Mouse (Mus musculus) forebrain, embryonic 11.5 days (tissue): ENCODE results near the gene Apex1. TPM values are rescaled to one million over a fixed set of nuclear protein-coding genes. Genes with fewer than 3 reads are reported as not detected.
"Not testable (repeated sequence)": the region's sequence is repeated elsewhere in the genome, so short reads cannot be mapped to it uniquely, and the experiment has no call there.

Experiments used
- ATAC-seq: fragments of 200-750 bp; cut with Nextera tagmentation; replicated peaks from 2 replicates; pipeline ENCODE4 v1.8.0; 2017; ENCODE audit warnings: moderate TSS enrichment; ENCODE audit not compliant: low FRiP score
- DNase-seq: peaks from one replicate; pipeline ENCODE4 v3.0.0-alpha.2; 2017; ENCODE audit warnings: low spot score
- H3K27ac ChIP-seq: fragments of 300-500 bp; sonication (generic); 2 replicates; pipeline ENCODE4 v1.5.1; 2014; ENCODE audit warnings: low read depth, low read length
- H3K27me3 ChIP-seq: fragments of 300-500 bp; sonication (generic); 2 replicates; pipeline ENCODE4 v1.6.1; 2014; ENCODE audit warnings: mild to moderate bottlenecking, low read length, mixed read lengths; ENCODE audit not compliant: control insufficient read depth, insufficient read depth
- H3K36me3 ChIP-seq: fragments of 300-500 bp; sonication (generic); 2 replicates; pipeline ENCODE4 v1.6.1; 2014; ENCODE audit warnings: mild to moderate bottlenecking, low read length, moderate library complexity, mixed read lengths; ENCODE audit not compliant: control insufficient read depth, insufficient read depth
- H3K4me1 ChIP-seq: fragments of 300-500 bp; sonication (generic); replicated peaks from 2 replicates; pipeline ENCODE4 v1.6.1; 2014; ENCODE audit warnings: low read length, mixed read lengths; ENCODE audit not compliant: control insufficient read depth, insufficient read depth
- H3K4me2 ChIP-seq: fragments of 300-500 bp; sonication (generic); 2 replicates; pipeline ENCODE4 v1.6.1; 2014; ENCODE audit warnings: low read depth, mild to moderate bottlenecking, low read length, moderate library complexity, mixed read lengths; ENCODE audit not compliant: severe bottlenecking
- H3K4me3 ChIP-seq: fragments of 300-500 bp; sonication (generic); 2 replicates; pipeline ENCODE4 v1.5.1; 2014; ENCODE audit warnings: low read depth, low read length
- H3K9ac ChIP-seq: fragments of 300-500 bp; sonication (generic); 2 replicates; pipeline ENCODE4 v1.6.1; 2014; ENCODE audit warnings: low read length
- H3K9me3 ChIP-seq: fragments of 300-500 bp; sonication (generic); 2 replicates; pipeline ENCODE4 v1.6.1; 2016; ENCODE audit warnings: low read length, mixed read lengths; ENCODE audit not compliant: control insufficient read depth
- WGBS: fragments of 180-500 bp; shearing (Covaris S2); extraction: QIAGEN DNeasy Blood & Tissue Kit; methylation state at CpG from one replicate; pipeline ENCODE4 v1.1.7; 2014; 5-methylcytosine and 5-hydroxymethylcytosine counted together
- polyA plus RNA-seq: library from polyadenylated mRNA; unstranded; fragments of >200 nt; fragmentation: Nextera tagmentation; extraction: Ambion mirVana; gene quantifications from 2 replicates; pipeline ENCODE4 v1.2.1, GENCODE M21; 2014

Apex1 gene
- polyA plus RNA-seq, 1 experiment from 2014 or later = 399 TPM

DNA sequence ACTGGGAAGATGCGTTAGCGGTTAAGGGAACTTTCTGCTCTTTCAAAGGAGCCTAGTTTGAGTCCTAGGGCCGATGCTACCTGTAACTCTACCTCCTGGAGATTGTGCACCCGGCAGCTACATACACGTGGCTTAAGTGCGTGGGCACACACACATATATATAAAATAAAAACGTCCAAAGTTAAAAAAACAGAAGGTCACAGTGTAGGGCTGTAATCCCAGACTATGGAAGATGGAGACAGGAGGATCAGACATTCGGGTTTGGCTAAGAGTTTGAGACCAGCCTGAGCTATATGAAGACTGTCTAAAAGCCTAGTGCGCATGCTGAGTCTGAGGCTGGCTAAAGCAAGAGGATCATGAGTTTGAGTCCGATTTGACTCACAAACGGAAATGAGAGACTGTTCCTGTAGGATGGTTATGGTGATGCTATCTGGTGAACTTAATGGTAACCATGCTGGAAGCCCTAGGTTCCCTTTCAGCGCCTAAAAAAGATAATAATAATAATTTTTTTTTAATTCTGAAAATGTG, 6.8 kb downstream of the Apex1 start:
- Histone ChIP-seq H3K4me2 (peak overlapping the region; percentile 83), H3K27ac (peak overlapping the region; percentile 89), H3K27me3 (no peaks in the 10 kb centered on the region), H3K4me3 (peak overlapping the region; percentile 97), H3K9me3 (no peaks in the 10 kb centered on the region), H3K4me1 (peaks cover 7% of the 10 kb centered on the region; the same call in 1 of the 2 replicates), H3K9ac (peak overlapping the region; percentile 53), H3K36me3 (peaks cover 4% of the 10 kb centered on the region; the same call in 1 of the 2 replicates)
- WGBS = 12% methylated on average over 12 of the region's 12 CpGs
- ATAC-seq (no peak), DNase-seq (no peak)

DNA sequence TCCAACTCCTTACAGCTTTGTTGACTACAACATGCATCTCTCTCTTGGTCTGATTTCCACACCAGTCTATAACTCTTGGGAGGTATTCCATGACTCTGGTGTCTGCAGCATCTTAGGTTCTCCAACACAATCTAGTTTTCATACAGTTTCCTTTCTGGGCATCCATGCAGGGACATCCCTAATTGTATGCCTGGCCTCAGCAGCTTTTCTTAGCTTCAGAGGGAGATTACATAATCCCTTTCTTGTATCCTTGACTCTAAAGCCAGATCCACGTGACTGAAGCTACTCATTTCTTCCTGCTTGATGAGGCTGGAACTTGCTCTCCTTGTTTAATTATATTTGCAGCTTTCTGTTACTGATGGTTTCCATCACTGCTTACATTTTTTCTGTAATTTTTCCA, 11.9 kb downstream of the Apex1 start:
- WGBS = 44% methylated on average over 1 of the region's 1 CpGs
- Histone ChIP-seq H3K4me2 (no peak overlapping the region), H3K4me1 (no peaks in the 10 kb centered on the region), H3K36me3 (no peaks in the 10 kb centered on the region), H3K27ac (no peak overlapping the region), H3K27me3 (no peaks in the 10 kb centered on the region), H3K9ac (no peak overlapping the region), H3K4me3 (no peak overlapping the region), H3K9me3 (no peaks in the 10 kb centered on the region)
- DNase-seq (no peak), ATAC-seq (no peak)

DNA sequence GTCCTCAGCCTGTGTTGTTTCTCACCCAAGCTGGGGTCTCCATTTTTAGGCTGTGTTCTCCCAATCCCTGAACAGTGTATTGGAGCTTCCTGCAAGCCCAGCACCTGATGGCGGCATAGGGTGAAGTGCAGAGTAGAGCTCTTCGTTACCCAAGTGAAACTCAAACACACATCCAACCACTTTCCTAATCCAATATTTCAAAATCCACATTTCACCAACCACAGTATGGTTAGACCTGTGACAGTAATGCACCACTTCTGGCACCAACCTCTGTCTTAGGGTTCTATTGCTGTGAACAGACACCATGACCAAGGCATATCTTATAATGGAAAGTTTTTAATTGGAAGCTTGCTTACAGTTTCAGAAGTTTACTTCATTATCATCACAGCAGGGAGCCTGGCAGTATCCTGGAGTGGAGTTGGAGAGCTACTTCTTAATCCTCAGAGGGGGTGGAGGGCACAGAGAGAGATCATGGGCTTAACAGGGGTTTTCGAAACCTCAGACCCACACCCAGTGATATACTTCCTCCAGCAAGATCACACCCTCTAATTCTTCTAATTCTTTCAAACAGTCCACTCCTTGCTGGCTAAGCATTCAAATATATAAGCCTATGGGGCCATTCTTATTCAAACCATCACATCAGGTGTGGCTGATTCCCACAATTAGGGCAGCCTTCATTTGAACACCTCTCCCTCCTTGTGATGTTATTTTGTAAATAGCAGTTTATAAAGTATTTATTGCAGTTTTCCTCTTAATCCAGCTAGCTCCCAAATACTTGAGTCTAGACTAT, 13.5 kb downstream of the Apex1 start:
- Histone ChIP-seq H3K27ac (no peak overlapping the region), H3K9ac (no peak overlapping the region), H3K36me3 (no peaks in the 10 kb centered on the region), H3K4me2 (no peak overlapping the region), H3K27me3 (no peaks in the 10 kb centered on the region), H3K4me3 (no peak overlapping the region), H3K9me3 (no peaks in the 10 kb centered on the region), H3K4me1 (no peaks in the 10 kb centered on the region)
- ATAC-seq (no peak), DNase-seq (no peak)
- 85% methylated on average over 3 of the region's 3 CpGs for WGBS

DNA sequence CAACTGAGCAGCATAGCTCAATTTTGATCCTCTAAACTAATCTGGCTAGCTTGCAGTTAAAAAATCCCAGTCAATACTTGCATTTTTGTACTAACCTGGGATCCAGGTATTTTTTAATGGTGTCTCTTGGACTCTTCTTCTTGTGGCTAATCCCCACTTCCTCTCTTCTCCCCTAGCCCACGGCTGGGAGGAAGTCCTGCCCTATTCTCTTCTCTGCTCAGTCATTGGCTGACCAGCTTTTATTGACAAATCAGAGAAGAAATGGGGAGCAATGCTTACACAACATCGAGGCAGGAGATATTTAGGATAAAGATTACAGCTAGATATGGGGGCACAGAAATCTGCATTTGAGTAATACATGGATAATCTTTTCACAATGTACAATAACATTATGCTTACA, 14.2 kb downstream of the Apex1 start:
- Histone ChIP-seq H3K27me3 (no peaks in the 10 kb centered on the region), H3K9ac (no peak overlapping the region), H3K36me3 (no peaks in the 10 kb centered on the region), H3K4me1 (no peaks in the 10 kb centered on the region), H3K27ac (no peak overlapping the region), H3K9me3 (no peaks in the 10 kb centered on the region), H3K4me2 (no peak overlapping the region), H3K4me3 (no peak overlapping the region)
- no peak for DNase-seq
- 55% methylated on average over 2 of the region's 2 CpGs for WGBS
- no peak for ATAC-seq

DNA sequence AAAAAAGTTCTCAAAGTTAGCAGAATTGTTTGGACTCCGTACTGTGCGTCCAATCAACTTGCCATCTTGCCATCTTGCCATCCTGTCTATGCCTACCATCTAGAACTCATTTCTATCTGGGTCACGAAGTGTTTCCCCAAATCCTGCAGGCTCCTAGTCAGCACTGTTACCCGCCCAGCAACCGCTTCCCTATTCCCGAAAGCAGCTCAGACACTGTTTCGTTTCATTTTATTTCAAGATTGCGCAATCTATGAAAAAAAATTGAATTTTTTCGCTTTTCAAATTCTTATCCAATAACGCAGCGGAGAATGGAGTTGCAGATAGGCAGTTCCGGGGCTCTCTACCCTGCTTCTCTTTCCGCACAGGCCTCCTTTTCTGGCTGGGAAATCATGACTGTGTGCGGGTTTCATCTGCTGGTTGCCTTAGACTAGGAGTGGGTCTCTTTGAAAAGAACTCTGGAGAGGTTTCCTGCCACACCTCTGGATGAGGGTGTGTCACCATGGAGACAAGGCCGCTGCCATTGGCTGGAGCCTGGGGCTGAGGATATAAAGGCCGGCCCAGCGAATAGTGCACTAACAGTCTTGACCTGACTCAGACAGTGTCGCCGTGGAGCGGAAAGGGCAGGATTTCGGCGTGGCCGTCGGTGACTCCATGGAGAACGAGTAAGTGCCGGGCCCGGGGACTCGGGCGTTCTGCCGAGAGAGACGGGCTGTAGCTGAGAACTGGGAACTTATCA, 19.3 kb downstream of the Apex1 start, which contains the start of gene Gm49342:
TSS of gene Gm49342 (plus strand) at position 586 of the 736 bp plus-strand sequence.
- peak; percentile 99 for ATAC-seq
- H3K4me2 ChIP-seq = peak within 1 kb of the TSS; percentile 61
- H3K27ac ChIP-seq = peak within 1 kb of the TSS; percentile 72
- H3K36me3 ChIP-seq = no peaks in the 10 kb centered on the region
- no peaks in the 10 kb centered on the region for H3K27me3 ChIP-seq
- DNase-seq = peak; percentile 95
- H3K4me1 ChIP-seq = peaks cover 2% of the 10 kb centered on the region; the same call in 1 of the 2 replicates
- H3K9me3 ChIP-seq = no peaks in the 10 kb centered on the region
- 18% methylated on average over 31 of the region's 31 CpGs for WGBS
- H3K9ac ChIP-seq = peak within 1 kb of the TSS; percentile 65
- H3K4me3 ChIP-seq = peak within 1 kb of the TSS; percentile 42

DNA sequence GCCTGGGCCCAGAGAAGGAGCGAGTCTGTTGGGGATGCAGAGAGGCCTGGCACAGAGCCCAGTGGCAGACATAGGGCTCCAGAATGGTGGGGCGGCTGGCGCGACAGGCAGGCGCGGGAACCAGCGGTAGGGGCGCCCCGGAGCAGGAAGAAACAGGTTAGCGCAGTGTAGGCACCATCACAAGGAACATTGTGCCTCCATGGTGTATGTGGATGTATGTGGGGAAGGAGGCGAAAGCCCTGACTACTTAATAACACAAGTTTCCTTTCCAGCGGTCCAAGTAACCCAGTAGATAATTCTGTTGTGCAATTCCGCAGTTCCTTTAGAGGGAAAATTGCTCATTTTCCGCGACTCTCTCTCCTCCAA, 19.9 kb downstream of the Apex1 start:
- DNase-seq, H3K4me1 ChIP-seq, H3K27me3 ChIP-seq, H3K36me3 ChIP-seq, H3K9me3 ChIP-seq: not testable (repeated sequence)
- Histone ChIP-seq H3K4me3 (peak overlapping the region; percentile 42), H3K9ac (peak overlapping the region; percentile 65), H3K4me2 (peak overlapping the region; percentile 61), H3K27ac (peak overlapping the region; percentile 72)
- 2% methylated on average over 14 of the region's 15 CpGs for WGBS
- peak; percentile 95 for ATAC-seq

DNA sequence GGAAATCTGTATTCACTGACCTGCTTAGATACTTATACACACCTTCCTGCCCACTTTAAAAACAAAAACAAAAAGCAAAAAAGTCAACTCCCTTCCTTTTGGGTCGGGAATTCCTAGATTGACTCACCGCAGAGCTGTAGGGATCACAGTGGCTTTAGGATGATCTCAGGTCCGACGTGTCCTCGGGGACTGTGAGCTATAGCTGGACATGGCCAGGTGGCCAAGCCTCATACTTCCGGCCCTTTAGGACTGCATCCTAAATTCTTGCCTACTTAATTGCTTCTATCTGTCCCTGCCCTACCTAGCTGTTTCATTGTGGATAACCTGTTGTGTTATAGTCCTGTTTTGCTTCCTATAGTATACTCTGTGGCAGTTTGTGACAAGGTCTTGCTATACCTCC, 20.3 kb downstream of the Apex1 start:
- H3K27ac ChIP-seq = peak overlapping the region; percentile 72
- not testable (repeated sequence) for H3K27me3 ChIP-seq, ATAC-seq

DNA sequence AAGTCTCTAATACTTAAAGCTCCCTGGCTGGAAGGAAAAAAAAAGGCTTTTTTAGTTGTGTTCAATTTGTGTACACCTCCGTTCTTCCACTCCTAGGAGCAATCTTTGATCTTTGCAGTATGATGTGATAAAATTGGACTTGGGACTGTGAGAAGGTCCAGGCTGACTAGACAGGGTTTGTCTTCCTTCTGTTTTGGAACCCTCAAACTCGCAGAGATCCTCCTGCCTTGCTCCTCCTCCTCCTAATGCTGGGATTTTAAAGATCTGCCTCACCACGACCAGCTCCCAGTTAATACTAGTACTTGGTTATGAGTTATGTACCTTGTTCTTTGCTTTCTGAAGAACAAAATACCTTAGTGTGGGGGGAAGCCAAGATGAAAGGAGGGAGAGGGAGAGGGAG, 20.8 kb downstream of the Apex1 start:
- H3K27me3 ChIP-seq, H3K4me1 ChIP-seq, H3K36me3 ChIP-seq, ATAC-seq, H3K9me3 ChIP-seq, DNase-seq, H3K27ac ChIP-seq: not testable (repeated sequence)
- Histone ChIP-seq H3K9ac (peak overlapping the region; percentile 65; the same call in 1 of the 2 replicates), H3K4me2 (peak overlapping the region; percentile 61), H3K4me3 (peak overlapping the region; percentile 42)
- 36% methylated on average over 3 of the region's 3 CpGs for WGBS

More for the DNA sequence above, 20.3 kb downstream of the Apex1 start:
- peak overlapping the region; percentile 61 for H3K4me2 ChIP-seq
- H3K9me3 ChIP-seq, DNase-seq, H3K4me1 ChIP-seq, H3K36me3 ChIP-seq: not testable (repeated sequence)
- WGBS = 9% methylated on average over 6 of the region's 6 CpGs
- H3K9ac ChIP-seq = peak overlapping the region; percentile 65
- H3K4me3 ChIP-seq = peak overlapping the region; percentile 42
